Mouse (Mus musculus): Measurements from ENCODE around the gene B9d1. TPM values are rescaled to one million over a fixed set of nuclear protein-coding genes. Genes with fewer than 3 reads are reported as not detected.

Gene B9d1
- total RNA-seq, 4 experiments from 2014 or later: 7.9 to 11.2 (median 8.3) TPM

DNA sequence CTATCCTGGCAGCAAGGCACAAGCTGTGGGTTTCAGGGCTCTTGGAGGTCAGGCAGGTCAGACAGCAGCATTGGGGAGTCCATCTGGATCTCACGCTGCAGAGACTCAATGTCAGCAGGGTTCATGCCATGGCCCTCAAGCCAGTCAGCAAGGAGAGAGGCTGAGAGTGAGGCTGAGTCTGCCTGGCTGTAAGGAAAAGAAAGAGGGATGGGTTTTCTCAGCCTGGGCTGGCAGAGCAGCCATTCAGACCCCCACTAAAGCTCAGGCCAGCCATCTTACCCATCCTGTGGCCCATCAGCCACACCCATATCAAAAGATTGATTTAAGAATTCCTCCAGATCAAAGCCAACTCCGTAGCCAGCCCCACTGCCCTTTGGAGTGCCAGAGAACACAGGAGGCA is 15.9 kb upstream of the B9d1 start:
- DNase-seq (ENCODE audit: low spot score): no peak

GRCm38 (mm10) chr11:61489874-61490273 is 15.1 kb upstream of the B9d1 start:
- no peak for DNase-seq (ENCODE audit: low spot score)

DNA sequence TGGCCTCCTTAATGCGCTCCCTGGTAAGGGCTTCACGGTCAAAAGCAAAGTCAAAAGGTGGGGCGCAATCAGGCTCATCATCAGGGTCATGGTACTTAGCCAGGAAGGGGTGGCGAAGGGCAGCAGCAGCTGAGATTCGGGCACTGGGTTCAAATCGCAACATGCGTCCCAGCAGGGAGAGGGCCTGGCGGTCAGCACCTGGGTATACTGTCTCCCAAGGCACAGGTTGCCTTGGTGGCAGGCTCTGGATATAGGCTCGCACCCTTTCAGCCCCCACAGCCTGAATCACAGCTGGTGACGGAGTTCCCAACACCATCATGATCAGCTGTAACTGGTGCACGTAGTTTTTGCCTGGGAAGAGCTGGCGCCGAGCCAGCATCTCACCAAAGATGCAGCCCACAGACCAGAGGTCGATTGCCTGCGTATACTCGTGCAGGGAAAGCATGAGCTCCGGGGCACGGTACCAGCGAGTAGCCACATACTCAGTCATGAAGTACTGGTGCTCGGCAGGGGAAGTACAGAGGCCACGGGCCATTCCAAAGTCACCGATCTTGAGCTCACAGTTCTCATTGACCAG is 13.9 kb upstream of the B9d1 start:
- DNase-seq (ENCODE audit: low spot score): no peak

DNA sequence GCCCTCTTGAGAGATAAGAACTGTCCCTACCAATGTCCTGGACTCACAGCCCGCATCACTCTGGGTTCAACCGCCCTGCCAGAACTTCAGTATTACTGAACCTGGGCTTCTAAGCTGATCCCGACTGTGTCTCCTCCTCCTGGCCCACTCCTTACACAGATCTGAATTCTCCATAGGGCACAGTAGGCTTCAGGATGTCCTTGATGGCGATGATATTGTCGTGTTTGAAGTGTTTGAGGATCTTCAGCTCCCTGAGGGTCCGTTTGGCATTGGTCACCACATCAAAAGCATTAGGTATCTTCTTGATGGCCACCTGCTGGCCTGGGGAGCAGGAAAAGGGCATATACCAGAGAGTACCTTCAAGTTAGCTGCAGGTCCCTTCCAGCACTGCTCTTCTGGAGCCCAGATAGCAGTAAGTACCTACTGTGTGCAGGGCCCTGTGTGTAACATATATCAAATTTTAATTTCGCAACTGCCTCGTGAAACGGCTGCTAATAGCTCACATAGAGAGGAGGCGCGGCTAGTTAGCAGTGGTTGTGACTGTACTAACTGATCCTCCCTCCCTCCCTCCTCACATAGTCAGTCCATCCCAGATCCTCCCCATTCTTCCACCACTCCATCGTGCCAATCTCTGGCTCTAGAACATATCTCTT is 12.1 kb upstream of the B9d1 start:
- no peak for DNase-seq (ENCODE audit: low spot score)

DNA sequence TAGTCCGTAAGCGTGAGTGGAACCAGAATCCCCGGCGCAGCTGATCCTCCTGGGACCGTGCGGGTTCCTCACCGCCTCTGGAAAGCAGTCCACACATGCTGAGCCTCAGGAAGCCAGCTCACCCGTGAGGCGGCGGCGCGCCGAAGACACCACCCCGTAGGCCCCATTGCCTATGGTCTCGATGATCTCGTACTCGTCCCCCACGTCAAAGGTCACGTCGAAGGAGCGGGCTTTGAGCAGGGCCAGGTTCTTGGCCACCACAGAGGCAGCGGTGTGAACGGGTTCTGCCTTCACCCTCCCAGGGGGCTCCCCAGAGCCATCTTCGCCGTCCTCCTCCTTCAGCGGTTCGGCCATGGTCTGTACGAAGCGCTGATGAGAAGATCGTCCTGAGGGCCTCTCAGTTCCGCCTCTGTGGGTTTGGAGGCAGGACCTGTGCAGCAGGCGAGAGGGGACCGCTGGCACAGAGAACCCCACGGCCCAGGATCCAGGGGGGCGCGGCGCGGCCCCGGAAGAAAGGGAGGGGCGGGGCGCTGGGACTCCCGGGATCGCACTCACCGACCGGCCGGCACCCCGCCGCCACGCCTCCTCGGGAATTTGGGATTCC is 11.3 kb upstream of the B9d1 start:
- DNase-seq (ENCODE audit: low spot score): no peak

DNA sequence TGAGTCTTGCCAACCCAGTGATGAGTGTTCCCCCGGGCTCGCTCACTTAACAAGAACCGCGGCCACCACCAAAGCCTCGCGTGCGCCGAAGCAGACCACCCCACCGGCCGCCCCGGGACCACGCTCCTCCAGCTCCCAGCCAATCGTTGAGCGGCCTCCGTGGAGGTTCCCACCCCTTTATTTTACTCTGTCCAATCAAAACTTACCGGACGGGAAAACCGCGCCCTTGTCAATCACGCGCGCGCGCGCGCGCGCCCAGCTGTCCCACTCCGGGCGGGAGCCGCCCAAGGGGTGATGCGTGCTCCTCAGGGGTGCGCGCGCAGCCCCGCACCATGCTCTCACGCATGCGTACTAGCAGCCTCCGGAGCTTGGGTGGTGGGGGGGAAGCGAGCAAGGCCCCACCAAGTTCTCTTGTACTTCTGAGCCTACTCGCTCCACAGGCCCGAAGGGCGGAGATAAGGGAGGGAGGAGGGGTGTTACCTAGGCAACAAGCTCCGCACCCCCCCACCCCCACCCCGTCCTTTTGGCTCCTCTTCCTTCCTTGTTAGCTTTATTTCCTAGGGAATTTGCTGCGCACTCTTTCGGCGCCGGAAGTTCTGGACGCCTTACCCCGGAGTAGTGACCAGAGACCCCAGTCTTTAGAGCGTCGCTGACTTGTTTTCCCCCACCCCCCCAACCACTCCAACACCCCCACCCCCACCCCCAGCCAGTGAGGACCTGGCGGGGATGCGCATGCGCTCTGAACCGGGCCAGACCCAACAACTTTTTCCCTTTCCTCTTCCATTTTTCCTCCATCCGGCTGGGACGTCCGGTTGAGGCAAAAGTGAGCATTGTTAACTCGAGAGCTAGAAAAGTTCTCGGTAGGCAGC is 10.6 kb upstream of the B9d1 start, which contains the start of gene Mapk7:
TSS of gene Mapk7 (minus strand) at position 278 of the 869 bp plus-strand sequence.
- DNase-seq (ENCODE audit: low spot score): peak; percentile 94

- DNase-seq (ENCODE audit: low spot score): no peak
Observed at GRCm38 (mm10) chr11:61495528-61495927, 9.4 kb upstream of the B9d1 start.

- no peak for DNase-seq (ENCODE audit: low spot score)
Observed at GRCm38 (mm10) chr11:61497490-61497889, 7.5 kb upstream of the B9d1 start.

GRCm38 (mm10) chr11:61498736-61499504 is 6.0 kb upstream of the B9d1 start:
- DNase-seq (ENCODE audit: low spot score): no peak

DNA sequence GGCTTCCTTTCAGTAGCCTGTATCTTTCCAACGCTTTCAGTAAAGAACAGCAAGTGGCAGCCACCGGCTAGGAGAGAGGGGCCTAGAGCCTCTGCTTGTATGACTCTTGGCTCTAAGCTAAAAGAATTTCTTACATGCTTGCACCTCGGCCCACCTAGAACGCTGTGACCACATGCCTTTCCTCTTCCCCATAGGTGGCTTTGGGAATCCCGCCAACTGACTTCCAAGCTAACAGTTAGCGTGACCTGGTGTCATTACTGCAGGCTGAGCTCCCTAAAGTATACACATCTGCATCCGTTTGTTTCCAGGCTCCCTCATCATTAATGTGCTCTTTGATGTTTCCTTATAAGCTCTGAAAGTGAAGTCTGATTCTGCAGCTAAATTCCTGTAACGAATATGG is 1.0 kb upstream of the B9d1 start:
- no peak for DNase-seq (ENCODE audit: low spot score)

- DNase-seq (ENCODE audit: low spot score): peak; percentile 38
Observed at GRCm38 (mm10) chr11:61514953-61515352, 10.0 kb downstream of the B9d1 start.

DNA sequence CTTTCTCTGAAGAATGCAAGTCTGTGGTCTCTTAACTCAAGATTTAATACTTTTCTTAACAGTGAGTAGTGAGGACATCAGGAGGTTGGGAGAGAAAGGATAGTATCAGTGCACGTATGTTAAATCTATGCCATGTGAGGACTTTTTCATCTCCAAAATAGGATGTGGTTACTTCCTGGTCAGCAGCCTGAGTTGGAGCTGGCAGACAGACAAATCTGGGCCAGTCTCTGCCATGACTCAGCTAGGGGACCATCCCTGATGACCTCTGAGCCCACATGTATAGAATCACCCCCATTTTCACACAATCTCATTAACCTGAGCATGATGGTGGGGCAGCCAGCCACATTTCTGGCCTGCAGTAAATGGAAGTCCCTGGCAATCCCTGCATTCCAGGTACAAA is 13.0 kb downstream of the B9d1 start:
- no peak for DNase-seq (ENCODE audit: low spot score)

DNA sequence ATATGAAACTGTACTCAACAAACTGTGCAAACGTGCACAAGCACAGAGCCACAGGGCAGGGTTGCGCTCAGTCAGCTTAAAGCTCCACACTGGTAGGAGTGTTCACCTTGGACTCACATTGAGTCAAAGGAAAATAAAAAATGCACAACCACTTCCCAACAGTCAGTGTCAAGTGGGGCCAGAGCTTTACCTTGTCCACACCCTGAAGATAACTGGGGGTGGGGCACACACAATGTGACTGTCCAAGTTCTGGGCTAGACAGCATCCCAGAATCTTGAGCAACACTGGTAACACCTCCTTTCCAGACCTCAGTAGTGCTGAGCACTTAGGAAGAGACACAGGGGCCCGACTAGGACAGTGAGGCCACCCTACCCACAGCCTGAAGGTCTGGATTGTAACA is 13.9 kb downstream of the B9d1 start:
- no peak for DNase-seq (ENCODE audit: low spot score)

DNA sequence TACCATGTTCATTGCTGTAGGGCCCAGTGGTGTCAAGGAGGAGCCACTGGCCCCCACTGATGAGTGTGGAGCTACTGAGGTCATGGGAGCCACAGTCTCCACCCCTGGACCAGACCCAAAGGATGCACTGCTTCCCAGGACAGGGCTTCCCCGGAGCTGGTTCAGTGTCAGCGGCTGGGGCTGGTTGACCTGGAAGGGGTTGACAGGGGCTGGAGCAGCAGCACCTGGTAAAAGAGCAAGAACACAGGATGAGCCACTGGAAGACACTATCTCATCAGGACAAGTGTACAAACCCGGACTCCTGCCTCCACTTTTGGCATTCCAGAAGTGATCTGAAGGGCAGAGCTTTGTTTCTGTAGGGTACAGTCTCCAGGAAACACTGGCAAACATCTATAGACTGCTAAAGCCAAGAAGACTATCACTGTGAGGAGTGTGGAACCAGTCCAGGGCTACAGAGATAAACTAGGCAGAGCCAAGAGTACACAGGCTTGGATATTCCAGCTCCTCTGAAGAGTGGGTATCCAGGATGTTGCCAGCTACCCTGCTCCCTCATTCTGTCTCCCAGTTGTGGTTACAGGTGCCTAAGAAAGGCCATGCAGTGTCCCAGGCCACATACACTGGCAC is 14.7 kb downstream of the B9d1 start:
- peak; percentile 30 for DNase-seq (ENCODE audit: low spot score)

DNA sequence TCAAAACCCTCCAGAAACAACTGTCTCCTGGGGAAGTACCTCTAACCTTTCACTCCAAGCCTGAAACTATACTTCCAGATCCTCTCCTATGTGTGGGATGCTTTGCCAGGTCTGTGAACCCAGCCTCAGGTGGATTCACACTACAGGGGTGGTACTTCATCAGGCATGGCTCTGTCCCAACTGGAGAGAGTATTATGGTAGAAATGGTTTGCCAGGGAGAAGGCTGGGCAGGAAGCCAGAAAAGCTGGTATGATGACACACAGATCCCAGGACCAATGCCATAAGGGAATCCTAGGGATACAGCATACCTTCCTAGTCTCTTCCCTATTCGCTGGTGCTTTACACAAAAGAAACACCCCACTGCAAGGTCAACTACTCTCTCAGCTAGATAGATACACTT is 21.9 kb downstream of the B9d1 start:
- no peak for DNase-seq (ENCODE audit: low spot score)

GRCm38 (mm10) chr11:61529268-61529713 is 24.3 kb downstream of the B9d1 start:
- DNase-seq (ENCODE audit: low spot score): no peak

DNA sequence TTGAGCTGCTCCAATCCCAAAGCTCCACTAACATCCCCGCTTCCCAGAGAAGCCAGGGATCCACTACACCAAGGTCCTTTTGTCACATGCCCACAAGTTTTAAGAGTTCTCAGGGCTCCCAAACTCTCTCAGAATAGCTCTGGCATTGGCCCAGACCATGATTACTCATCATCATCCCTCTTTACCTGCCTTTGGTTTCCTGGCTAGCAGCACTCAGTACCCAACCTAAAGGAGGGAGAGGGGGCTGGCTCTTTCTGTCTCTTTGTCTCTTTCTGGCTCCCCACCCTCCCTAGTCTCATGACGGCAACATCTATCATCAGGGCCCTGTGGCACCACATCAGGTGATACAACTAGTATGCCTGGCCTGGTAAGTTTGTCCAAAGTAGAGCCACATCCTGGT is 27.9 kb downstream of the B9d1 start:
- DNase-seq (ENCODE audit: low spot score): peak; percentile 35

DNA sequence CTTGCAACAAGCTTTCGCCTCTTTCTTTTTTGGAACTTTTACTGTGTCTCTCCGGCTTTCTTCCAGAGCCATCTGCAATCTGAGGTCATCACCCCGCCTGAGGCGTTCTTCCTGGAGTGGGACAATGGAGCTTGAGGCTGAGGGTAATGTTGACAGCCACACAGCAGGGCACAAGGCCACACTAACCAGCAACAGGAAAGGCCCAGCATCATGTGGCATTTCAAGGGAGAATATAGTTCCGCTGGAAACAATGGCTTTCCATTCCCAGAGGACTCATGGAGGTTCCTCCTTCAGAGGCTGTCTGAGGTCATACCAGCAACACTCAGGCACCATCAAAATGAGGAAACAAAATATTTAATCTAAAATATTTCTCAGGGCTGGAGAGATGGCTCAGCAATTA is 28.6 kb downstream of the B9d1 start:
- DNase-seq (ENCODE audit: low spot score): peak; percentile 81

GRCm38 (mm10) chr11:61535530-61535929 is 30.6 kb downstream of the B9d1 start:
- DNase-seq (ENCODE audit: low spot score): no peak

- no peak for DNase-seq (ENCODE audit: low spot score)
Observed at GRCm38 (mm10) chr11:61536952-61537351, 32.0 kb downstream of the B9d1 start.

- no peak for DNase-seq (ENCODE audit: low spot score)
Observed at GRCm38 (mm10) chr11:61537362-61537761, 32.4 kb downstream of the B9d1 start.

All from heart, adult 8-10 months (tissue).